Mouse (Mus musculus): ENCODE results near the gene Dram1.

GRCm38 (mm10) chr10:88354599-88354998, 24.3 kb downstream of the Dram1 start:
- TF ChIP-seq CTCF (IDR thresholded peaks at IDR 0.05; ENCODE audit: borderline replicate concordance, insufficient read depth, low read length) (no peak), POLR2A (IDR thresholded peaks at IDR 0.05; ENCODE audit: low read depth, low read length) (no peak)
